Mouse (Mus musculus): ENCODE data around the gene Gm20388.

DNA sequence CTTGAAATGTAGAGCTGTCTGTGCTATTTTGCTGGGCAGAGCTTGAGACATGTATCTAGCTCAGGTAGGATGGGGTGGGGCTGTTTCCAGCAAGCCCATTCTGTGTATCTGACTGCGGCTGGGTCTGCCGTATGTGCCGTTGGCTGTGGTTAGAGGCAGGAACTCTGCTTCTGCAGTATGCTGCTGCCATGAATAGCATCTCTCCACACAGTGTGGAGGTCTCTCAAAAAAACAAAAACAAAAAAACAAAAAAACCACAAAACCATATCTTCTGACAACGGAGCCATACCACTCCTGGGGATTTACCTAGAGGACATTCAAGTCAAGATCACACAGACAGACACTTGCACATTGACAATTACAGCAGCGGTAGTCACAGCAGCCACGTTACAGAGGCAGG, 4407.2 kb downstream of the Gm20388 start:
- TF ChIP-seq CTCF (IDR thresholded peaks at IDR 0.05; ENCODE audit: low read depth), result no peak
- TF ChIP-seq EP300 (IDR thresholded peaks at IDR 0.05; ENCODE audit: low read depth), result no peak
